Mouse (Mus musculus) T-cell, adult 2 months (primary cell): ENCODE data around the gene Fut7.
A peak's percentile ranks its signal among the peaks of the same experiment; 100 is the strongest.
"Not testable (repeated sequence)": the region's sequence is repeated elsewhere in the genome, so short reads cannot be mapped to it uniquely, and the experiment has no call there.

Source experiments
- DNase-seq: peaks from one replicate; pipeline ENCODE4 v3.0.0; 2022; ENCODE audit warnings: low spot score

Gene Fut7

DNA sequence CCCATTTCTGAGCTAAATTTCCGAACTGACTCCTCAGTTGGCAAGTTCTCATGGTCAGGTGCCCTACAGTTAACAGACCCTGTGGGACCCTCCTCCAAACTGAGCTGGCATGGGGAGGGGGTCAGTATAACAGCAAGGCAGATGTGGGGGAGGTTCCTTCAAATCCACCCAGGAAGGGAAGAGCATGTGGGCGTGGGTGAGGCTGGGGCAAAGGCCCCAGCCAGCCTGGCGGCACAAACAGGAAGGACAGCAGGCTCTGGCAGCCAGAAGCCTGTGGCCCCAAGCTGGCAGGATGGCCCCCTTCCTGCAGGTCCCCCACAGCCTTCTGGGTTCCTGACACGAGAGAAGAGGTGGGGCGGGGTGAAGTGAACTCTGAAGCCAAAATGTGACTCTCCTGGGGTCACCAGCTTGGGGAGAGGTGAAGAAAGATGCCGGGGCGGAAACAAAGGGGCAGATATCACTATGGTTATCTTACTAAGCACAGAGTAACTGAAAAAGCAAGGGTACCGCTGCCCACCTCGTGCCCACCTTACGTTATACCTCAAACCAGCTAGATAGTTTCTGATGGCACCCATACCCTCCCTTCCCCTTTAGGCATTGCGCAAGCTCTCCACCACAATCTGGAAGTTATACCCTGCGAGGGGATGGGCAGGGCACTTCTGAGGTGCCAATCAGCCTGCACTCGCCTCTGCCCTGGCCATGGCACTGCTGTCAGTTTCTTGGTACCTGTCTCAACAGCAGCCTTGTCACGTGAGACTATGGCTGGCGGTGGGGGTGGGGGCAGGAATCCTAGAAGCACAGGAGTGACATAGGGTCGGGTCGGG is at the start of gene Fut7:
TSS of gene Fut7 (plus strand) at position 681 of the 824 bp plus-strand sequence.
- peak; percentile 64 for DNase-seq

GRCm38 (mm10) chr2:25373431-25373830 is 49.6 kb upstream of the Fut7 start:
- DNase-seq = no peak

- peak; percentile 33 for DNase-seq
Observed at GRCm38 (mm10) chr2:25376589-25376988, 46.5 kb upstream of the Fut7 start.

- no peak for DNase-seq
Observed at GRCm38 (mm10) chr2:25384492-25384891, 38.6 kb upstream of the Fut7 start.

GRCm38 (mm10) chr2:25391266-25391665 is 31.8 kb upstream of the Fut7 start:
- DNase-seq = no peak

DNA sequence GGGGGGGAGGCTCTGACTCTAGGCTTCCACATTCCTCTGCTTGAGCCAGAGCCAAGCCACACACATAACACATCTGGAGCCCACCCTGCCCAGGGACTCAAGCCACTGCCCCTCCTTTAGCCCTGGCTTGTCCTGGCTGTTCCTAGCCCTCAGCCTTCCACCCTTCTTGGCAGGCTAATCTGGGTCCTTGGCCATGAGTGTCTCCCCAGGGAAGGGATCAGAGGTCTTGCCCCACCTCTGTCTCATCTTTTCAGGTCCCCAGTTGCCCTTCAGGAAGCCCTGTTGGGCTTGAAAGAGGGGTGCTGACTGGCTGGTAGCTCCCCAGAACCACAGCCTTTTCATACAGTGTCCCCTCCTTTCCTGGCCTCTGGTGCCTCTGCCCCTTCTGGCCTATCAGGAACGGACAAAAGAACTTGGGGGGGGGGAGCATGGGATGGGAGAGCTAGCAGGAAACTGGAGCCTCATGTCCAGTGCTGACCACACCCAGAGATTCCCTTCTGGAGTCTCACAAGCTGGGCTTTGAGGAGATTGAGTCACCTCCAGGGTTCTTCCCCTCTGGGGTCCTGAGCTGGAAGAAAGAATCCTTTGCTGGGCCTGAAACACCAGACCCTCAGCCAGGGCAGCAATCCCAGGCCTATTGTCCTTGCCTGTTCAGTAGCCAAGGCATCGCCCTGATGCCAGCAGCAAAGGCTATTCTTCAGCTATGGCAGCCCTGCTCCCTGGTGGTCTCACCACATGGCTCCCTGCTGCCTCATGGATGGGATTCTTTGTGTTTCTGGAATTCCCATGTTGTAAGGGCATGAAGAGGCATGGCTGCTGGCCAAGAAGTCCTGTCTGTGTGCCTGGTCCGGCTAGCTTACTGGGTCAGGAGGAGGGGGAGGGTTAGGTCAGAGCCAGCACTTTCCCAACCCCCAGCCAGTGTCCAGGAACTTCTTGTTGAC is 28.5 kb upstream of the Fut7 start:
- DNase-seq = no peak

DNA sequence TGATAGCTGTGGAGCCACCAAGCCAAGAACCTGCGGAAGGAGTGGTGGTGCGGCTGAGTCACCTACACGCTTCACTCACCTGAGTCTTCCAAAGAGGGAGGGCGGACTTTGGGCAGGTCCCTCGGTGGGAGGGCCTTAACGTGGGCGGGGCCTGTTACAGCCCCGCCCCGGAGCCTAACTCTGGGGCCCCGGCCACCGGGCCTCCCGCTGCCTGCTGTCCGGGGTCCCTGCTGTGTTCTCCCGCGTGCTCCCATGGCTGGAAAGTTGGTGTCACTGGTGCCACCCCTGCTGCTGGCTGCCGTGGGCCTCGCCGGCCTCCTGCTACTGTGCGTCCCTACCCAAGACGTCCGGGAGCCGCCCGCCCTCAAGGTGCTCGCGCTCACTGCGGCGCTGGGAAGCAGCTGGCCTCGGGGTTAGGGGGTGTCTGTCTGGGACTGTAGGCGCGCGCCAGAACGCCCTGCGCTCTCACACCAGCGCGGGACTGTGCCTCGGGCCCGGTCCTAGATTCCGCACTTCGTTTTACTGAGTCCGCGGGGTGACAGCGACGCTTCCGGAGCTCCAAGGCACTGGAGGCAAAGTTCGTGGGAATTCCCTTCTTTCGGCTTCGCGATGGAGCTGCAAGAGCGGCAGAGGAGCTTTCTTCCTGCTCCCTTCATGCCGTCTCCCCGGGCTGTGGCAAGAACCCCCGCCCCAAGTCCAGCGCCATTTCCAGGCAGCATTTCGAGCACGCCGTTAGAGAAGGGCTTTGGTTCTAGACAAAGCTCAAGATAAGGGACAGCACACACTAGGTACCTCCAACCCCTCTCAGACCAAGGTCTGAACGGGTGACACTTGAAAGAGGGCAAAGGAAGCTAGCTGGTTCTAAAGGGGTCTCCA is 27.1 kb upstream of the Fut7 start, which contains the start of gene Entpd2:
TSS of gene Entpd2 (plus strand) at position 154 of the 876 bp plus-strand sequence.
- no peak for DNase-seq

- no peak for DNase-seq
Observed at GRCm38 (mm10) chr2:25396597-25396983, 26.5 kb upstream of the Fut7 start.

DNA sequence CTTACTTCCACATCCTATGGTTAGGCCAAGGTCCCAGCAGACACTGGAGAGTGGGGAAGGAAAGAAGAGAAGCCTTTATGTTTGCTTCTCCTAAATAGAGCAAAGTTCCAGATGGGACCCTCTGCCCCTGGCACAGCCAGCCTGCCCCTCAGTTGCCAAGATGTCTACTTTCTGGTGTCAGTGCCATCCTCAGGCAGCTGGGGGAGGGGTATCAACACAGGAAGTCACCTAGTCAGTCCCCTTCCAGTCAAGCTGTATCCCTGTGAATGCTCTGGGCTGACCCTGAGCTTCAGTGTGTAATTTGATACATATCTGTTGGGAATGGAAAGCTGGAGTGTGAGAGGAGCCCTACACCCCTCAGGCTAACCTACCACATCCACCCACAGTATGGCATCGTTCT is 26.1 kb upstream of the Fut7 start:
- DNase-seq = no peak

- DNase-seq = no peak
Observed at GRCm38 (mm10) chr2:25398065-25398464, 25.0 kb upstream of the Fut7 start.

GRCm38 (mm10) chr2:25399051-25399450 is 24.0 kb upstream of the Fut7 start, which contains the start of gene Npdc1:
TSS of gene Npdc1 (plus strand) at chr2:25399351.
- DNase-seq = no peak

GRCm38 (mm10) chr2:25400291-25400690 is 22.8 kb upstream of the Fut7 start:
- DNase-seq = no peak

- no peak for DNase-seq
Observed at GRCm38 (mm10) chr2:25400764-25401163, 22.3 kb upstream of the Fut7 start.

DNA sequence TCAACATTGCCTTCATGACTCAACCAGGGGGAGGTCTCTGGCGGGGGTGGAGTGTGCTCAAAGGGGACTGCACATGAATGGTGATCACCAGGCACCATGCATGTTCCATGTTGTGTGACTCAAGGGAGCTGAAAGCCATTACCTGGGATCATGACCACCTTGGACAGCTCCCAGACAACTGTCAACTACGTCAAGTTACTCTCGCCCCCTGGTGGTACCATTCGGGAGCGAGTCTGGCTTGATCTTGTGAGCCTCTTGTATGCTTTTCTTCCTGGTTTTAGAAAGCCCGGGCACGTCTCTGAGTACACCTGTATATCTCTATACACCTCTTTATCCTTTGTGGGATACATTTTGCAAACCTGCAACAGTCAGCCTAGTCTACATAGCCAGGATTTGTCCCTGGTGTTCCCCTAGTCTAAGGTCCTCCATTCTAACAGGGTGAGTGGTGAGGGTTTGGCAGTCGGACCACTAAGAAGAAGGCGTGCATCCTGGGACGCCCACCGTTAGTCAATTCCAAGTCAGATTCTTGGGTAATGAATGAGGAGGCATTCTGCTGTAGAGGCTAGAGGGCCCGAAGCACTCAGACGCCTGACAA is 20.6 kb upstream of the Fut7 start:
- peak; percentile 73 for DNase-seq

GRCm38 (mm10) chr2:25402972-25403601 is 20.0 kb upstream of the Fut7 start:
- DNase-seq = peak; percentile 16

DNA sequence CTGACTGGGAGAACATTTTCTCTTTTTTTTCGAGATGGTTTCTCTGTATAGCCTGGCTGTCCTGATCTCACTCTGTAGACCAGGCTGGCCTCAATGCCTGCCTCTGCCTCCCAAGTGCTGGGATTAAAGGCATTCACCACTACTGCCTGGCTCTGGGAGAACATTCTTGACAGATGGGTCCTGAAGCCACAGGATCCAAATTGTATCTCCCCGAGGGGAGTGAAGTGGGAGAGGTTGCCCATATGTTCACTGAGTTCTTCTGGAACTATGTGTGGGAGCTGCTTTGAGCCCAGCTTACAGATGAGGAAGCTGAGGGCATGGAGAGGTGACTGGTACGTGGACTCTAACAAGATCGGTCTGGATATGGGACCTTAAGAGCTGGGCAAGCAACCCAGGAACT is 19.1 kb upstream of the Fut7 start:
- DNase-seq = no peak

DNA sequence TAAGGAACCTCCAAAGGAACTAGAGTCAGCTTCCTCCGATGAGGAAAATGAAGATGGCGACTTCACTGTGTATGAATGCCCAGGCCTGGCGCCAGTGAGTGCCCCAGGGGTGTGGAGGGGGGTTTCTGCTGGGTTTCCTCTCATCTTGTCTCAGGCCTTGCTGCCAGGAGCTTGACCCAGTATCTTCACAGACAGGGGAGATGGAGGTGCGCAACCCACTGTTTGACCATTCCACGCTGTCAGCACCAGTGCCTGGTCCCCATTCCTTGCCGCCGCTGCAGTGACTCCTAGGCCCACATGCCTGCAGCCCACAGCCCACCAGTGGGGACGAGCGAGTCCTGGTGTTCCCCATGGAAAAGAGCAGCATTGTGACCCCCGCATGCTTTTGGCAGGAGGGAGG is 14.2 kb upstream of the Fut7 start:
- no peak for DNase-seq

DNA sequence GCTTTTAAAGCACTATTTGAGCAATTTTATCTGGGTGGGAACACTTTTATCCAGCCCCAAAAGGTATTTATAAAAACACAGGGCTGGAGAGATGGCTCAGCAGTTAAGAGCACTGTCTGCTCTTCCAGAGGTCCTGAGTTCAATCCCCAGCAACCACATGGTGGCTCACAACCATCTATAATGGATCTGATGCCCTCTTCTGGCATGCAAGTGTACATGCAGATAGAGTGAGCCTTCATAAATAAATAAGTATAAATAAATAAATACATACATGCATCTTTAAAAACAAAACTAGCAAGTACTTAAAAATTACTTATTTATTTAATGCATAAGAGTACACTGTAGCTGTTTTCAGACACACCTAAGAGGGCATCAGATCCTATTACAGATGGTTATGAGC is 9.6 kb upstream of the Fut7 start:
- DNase-seq = not testable (repeated sequence)

DNA sequence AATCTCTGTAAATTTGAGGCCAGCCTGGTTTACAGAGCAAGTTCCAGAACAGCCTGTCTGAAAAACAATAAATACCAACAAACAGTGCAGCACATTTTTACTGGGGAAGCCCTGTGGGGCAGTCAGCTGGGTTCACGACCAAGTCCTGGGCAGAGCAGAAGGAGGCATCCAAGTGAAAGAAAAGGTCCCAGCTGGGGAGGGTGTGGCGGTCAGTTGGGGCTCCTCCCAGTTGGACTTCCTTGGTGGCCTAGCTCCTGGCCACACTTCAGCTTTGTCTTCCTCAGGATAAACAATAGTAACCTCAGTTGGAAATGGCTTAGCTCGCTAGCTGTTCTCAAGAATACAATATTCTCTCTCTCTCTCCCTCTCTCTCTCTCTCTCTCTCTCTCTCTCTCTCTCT is 5.6 kb upstream of the Fut7 start:
- no peak for DNase-seq

GRCm38 (mm10) chr2:25421896-25422295 is 1.2 kb upstream of the Fut7 start:
- DNase-seq = peak; percentile 49

- DNase-seq = no peak
Observed at GRCm38 (mm10) chr2:25423626-25424025, 559 bp downstream of the Fut7 start.
